Mouse (Mus musculus) G1E (cell line): ENCODE data around the gene Dscaml1. TPM values are rescaled to one million over a fixed set of nuclear protein-coding genes. Genes with fewer than 3 reads are reported as not detected.

Experiments used
- ATAC-seq: 2 replicates; pipeline ENCODE4 v1.8.0; 2016; ENCODE audit warnings: mild to moderate bottlenecking; ENCODE audit not compliant: insufficient number of reproducible peaks, poor library complexity, low FRiP score, severe bottlenecking; ENCODE audit errors: extremely low read depth
- DNase-seq: peaks from one replicate; pipeline ENCODE4 v3.0.0; 2012; ENCODE audit warnings: low spot score
- H3K27me3 ChIP-seq: 2 replicates; pipeline ENCODE4 v1.6.1; 2012; ENCODE audit warnings: mild to moderate bottlenecking, low read length, inconsistent platforms; ENCODE audit not compliant: insufficient read depth
- H3K36me3 ChIP-seq: replicated peaks from 2 replicates; pipeline ENCODE3; 2012; ENCODE audit warnings: mild to moderate bottlenecking, inconsistent platforms
- H3K4me1 ChIP-seq: 2 replicates; pipeline ENCODE4 v1.6.1; 2012; ENCODE audit warnings: low read depth, low read length, inconsistent platforms, mixed read lengths; ENCODE audit not compliant: insufficient read depth
- H3K4me3 ChIP-seq: 2 replicates; pipeline ENCODE4 v1.5.1; 2012; ENCODE audit warnings: low read depth, mild to moderate bottlenecking, inconsistent platforms, low read length, moderate library complexity, mixed read lengths
- H3K9me3 ChIP-seq: replicated peaks from 2 replicates; pipeline ENCODE4 v1.6.1; 2012; ENCODE audit warnings: inconsistent platforms
- CTCF ChIP-seq: IDR thresholded peaks from 2 replicates; pipeline ENCODE4 v1.5.1; 2012; ENCODE audit warnings: low read depth, low read length, inconsistent platforms, mixed read lengths
- GATA1 ChIP-seq: IDR thresholded peaks from 2 replicates; pipeline ENCODE4 v1.6.1; 2012; ENCODE audit warnings: borderline replicate concordance, low read length, inconsistent platforms, mixed read lengths
- GATA2 ChIP-seq: IDR thresholded peaks from 2 replicates; pipeline ENCODE4 v1.6.1; 2012; ENCODE audit warnings: low read depth, low read length, inconsistent platforms, borderline replicate concordance
- POLR2AphosphoS5 ChIP-seq: IDR thresholded peaks from 2 replicates; pipeline ENCODE4 v1.6.1; 2012; ENCODE audit warnings: low read depth, low read length, inconsistent platforms; ENCODE audit not compliant: insufficient replicate concordance
- TAL1 ChIP-seq: conservative IDR thresholded peaks from 2 replicates; pipeline ENCODE4 v1.6.1; 2012; ENCODE audit warnings: low read depth, low read length, inconsistent platforms, mixed read lengths
- polyA plus RNA-seq: library from polyadenylated mRNA; stranded (reverse); fragments of >175 nt; gene quantifications from 2 replicates; pipeline ENCODE4 v1.2.3, GENCODE M21; 2012
- total RNA-seq, 2 experiments: library from RNA; stranded (forward) in 1 of 2; stranded (reverse) in 1 of 2; fragments of 200-1000 nt in 1 of 2; fragments of >200 nt in 1 of 2; fragmentation: Nextera tagmentation in 1 of 2; gene quantifications; 2 replicates each; pipeline ENCODE4 v1.2.3; 2014 to 2017

Gene Dscaml1
- total and polyA plus RNA-seq, 3 experiments = 0.22 TPM; not detected in 2

- ATAC-seq = no peak
Measured at GRCm38 (mm10) chr9:45470746-45471471, 44.5 kb downstream of the Dscaml1 start.

GRCm38 (mm10) chr9:45471691-45472090 lies 45.3 kb downstream of the Dscaml1 start:
- Histone ChIP-seq H3K36me3 (no peaks in the 10 kb centered on the region), H3K4me3 (no peak overlapping the region), H3K9me3 (no peaks in the 10 kb centered on the region), H3K27me3 (no peaks in the 10 kb centered on the region), H3K4me1 (no peaks in the 10 kb centered on the region)
- DNase-seq (no peak), ATAC-seq (no peak)
- TF ChIP-seq POLR2AphosphoS5 (no peak), TAL1 (no peak), CTCF (no peak), GATA1 (no peak), GATA2 (no peak)

More at GRCm38 (mm10) chr9:45470746-45471471, 44.5 kb downstream of the Dscaml1 start:
- no peak for DNase-seq
- Histone ChIP-seq H3K9me3 (no peaks in the 10 kb centered on the region), H3K27me3 (no peaks in the 10 kb centered on the region), H3K4me1 (no peaks in the 10 kb centered on the region), H3K36me3 (no peaks in the 10 kb centered on the region), H3K4me3 (no peak overlapping the region)
- TF ChIP-seq GATA2 (no peak), POLR2AphosphoS5 (no peak), GATA1 (no peak), TAL1 (no peak), CTCF (no peak)

GRCm38 (mm10) chr9:45474874-45475273 lies 48.4 kb downstream of the Dscaml1 start:
- no peaks in the 10 kb centered on the region for H3K4me1 ChIP-seq
- no peak for ATAC-seq
- no peak for TF ChIP-seq TAL1
- no peak for TF ChIP-seq GATA1
- no peak for TF ChIP-seq CTCF
- TF ChIP-seq POLR2AphosphoS5 = no peak
- no peak for TF ChIP-seq GATA2
- H3K4me3 ChIP-seq = no peak overlapping the region
- no peaks in the 10 kb centered on the region for H3K27me3 ChIP-seq
- H3K36me3 ChIP-seq = no peaks in the 10 kb centered on the region
- DNase-seq = no peak
- no peaks in the 10 kb centered on the region for H3K9me3 ChIP-seq

GRCm38 (mm10) chr9:45480936-45481335 lies 54.5 kb downstream of the Dscaml1 start:
- DNase-seq = no peak
- Histone ChIP-seq H3K36me3 (no peaks in the 10 kb centered on the region), H3K4me3 (no peak overlapping the region), H3K9me3 (no peaks in the 10 kb centered on the region), H3K27me3 (no peaks in the 10 kb centered on the region), H3K4me1 (no peaks in the 10 kb centered on the region)
- TF ChIP-seq POLR2AphosphoS5 (no peak), GATA2 (no peak), CTCF (no peak), GATA1 (no peak), TAL1 (no peak)
- ATAC-seq = no peak

- ATAC-seq (no peak), DNase-seq (no peak)
- no peak overlapping the region for H3K4me3 ChIP-seq
- no peaks in the 10 kb centered on the region for H3K36me3 ChIP-seq
- H3K9me3 ChIP-seq = no peaks in the 10 kb centered on the region
- no peaks in the 10 kb centered on the region for H3K27me3 ChIP-seq
- TF ChIP-seq GATA2 = no peak
- no peak for TF ChIP-seq GATA1
- no peak for TF ChIP-seq TAL1
- TF ChIP-seq POLR2AphosphoS5 = no peak
- TF ChIP-seq CTCF = no peak
- H3K4me1 ChIP-seq = no peaks in the 10 kb centered on the region
Measured at GRCm38 (mm10) chr9:45486665-45487074, 60.2 kb downstream of the Dscaml1 start.

GRCm38 (mm10) chr9:45487179-45487801 lies 60.9 kb downstream of the Dscaml1 start:
- Histone ChIP-seq H3K36me3 (no peaks in the 10 kb centered on the region), H3K4me3 (no peak overlapping the region), H3K4me1 (no peaks in the 10 kb centered on the region), H3K9me3 (no peaks in the 10 kb centered on the region), H3K27me3 (no peaks in the 10 kb centered on the region)
- TF ChIP-seq GATA2 (no peak), GATA1 (no peak), CTCF (no peak), TAL1 (no peak), POLR2AphosphoS5 (no peak)
- ATAC-seq (no peak), DNase-seq (no peak)
